In genomic region chr7:80060012-80060778, GRCm38 (mm10) we compare ENCODE assay signal across 11 mouse cellular contexts. TPM values are rescaled to one million over a fixed set of nuclear protein-coding genes. Genes with fewer than 3 reads are reported as not detected.
DNase-seq lines count a peak whose midpoint lies in the region; ATAC-seq and TF ChIP-seq lines count a peak whose summit lies in the region.
"Had no signal": no experiment of that assay in that cellular context is flagged by ENCODE, and none has a peak within 500 bp of the region (broad histone marks: within the 10 kb centered on the region; RNA-seq: fewer than 3 reads in every experiment).

No protein-coding gene starts in this region.

- ATAC-seq in heart, embryonic 16.5 days (replicated peaks; ENCODE audit: extremely low read depth, insufficient read depth, low FRiP score), result peak; percentile 54
- ATAC-seq: Patski had no signal

- no peak for TF ChIP-seq POLR2A in CH12.LX (IDR thresholded peaks at IDR 0.05; ENCODE audit: low read depth, low read length)

- TF ChIP-seq RAD21 in CH12.LX (IDR thresholded peaks at IDR 0.05; ENCODE audit: low read depth, low read length), result no peak

- no peaks in the 10 kb centered on the region for H3K9me3 ChIP-seq in CH12.LX (replicated peaks; ENCODE audit: low read length)
- no peaks in the 10 kb centered on the region for H3K9me3 ChIP-seq in heart, embryonic 16.5 days (replicated peaks; ENCODE audit: control insufficient read depth, low read length)
- H3K9me3 ChIP-seq: limb, embryonic 13.5 days had no signal

- peak; percentile 51 for DNase-seq in adrenal gland, adult 2 months
- DNase-seq in adrenal gland, adult 8-10 months, result no peak
- DNase-seq in CH12.LX (ENCODE audit: extremely low read depth), result no peak
- DNase-seq in kidney, postnatal 36 days, result peak; percentile 50 to 67
- DNase-seq in urinary bladder, postnatal 25 days (ENCODE audit: low spot score), result no peak
- no peak for DNase-seq in layer of hippocampus, adult 2 months (ENCODE audit: low spot score in 2 of 2)
- DNase-seq in embryo, embryonic 9.5 days (ENCODE audit: extremely low spot score), result no peak
- DNase-seq: right cerebral cortex, postnatal 14 days had no signal

- 45% methylated on average over 10 of the region's 10 CpGs for WGBS in heart, embryonic 16.5 days

- no peak for TF ChIP-seq CTCF in CH12.LX (conservative IDR thresholded peaks at IDR 0.05 in 1 of 2, IDR thresholded peaks at IDR 0.05 in 1 of 2; ENCODE audit: low read depth in 2 of 2, low read length in 2 of 2)
- no peak for TF ChIP-seq CTCF in layer of hippocampus, adult 2 months (conservative IDR thresholded peaks at IDR 0.05)

- H3K79me2 ChIP-seq in CH12.LX (replicated peaks; ENCODE audit: control insufficient read depth, extremely low read depth, insufficient read depth, poor library complexity, severe bottlenecking), result peaks cover 33% of the 10 kb centered on the region

- dilution Hi-C loops in CH12.LX (cut with MboI; ENCODE audit: extremely low pct_ligation_motif_present, extremely low pct_unique_long_range_greater_than_20kb, low sequenced_read_pairs), result no loop called here

- peaks cover 0 to 19% of the 10 kb centered on the region in 2 experiments for H3K36me3 ChIP-seq in CH12.LX (replicated peaks in 1 of 2; ENCODE audit: control insufficient read depth in 1 of 2, insufficient read depth in 1 of 2, low read length in 1 of 2)
- H3K36me3 ChIP-seq in heart, embryonic 16.5 days (ENCODE audit: control insufficient read depth, insufficient read depth), result no peaks in the 10 kb centered on the region

- H3K27ac ChIP-seq in CH12.LX (ENCODE audit: insufficient read depth, low read depth), result peak overlapping the region; percentile 98
- H3K27ac ChIP-seq in heart, embryonic 16.5 days (ENCODE audit: low read length), result peak overlapping the region; percentile 92
- no peak overlapping the region for H3K27ac ChIP-seq in layer of hippocampus, adult 2 months

- no peak for TF ChIP-seq EP300 in CH12.LX (IDR thresholded peaks at IDR 0.05; ENCODE audit: low read length)

- H3K4me3 ChIP-seq in CH12.LX (replicated peaks in 1 of 3; ENCODE audit: low read depth in 2 of 3, low read length in 2 of 3, poor library complexity in 1 of 3), result peak overlapping the region in 2 of 3 experiments; percentile 8 to 24
- no peak overlapping the region for H3K4me3 ChIP-seq in heart, embryonic 16.5 days (ENCODE audit: low read length)
- no peak overlapping the region for H3K4me3 ChIP-seq in layer of hippocampus, adult 2 months
- H3K4me3 ChIP-seq: limb, embryonic 13.5 days had no signal

- peak overlapping the region; percentile 79 for H3K4me2 ChIP-seq in CH12.LX (ENCODE audit: insufficient read depth, low read depth, poor library complexity, severe bottlenecking)
- H3K4me2 ChIP-seq in heart, embryonic 16.5 days (ENCODE audit: low read depth, low read length), result peak overlapping the region; percentile 18; the same call in 1 of the 2 replicates
- H3K4me2 ChIP-seq: limb, embryonic 13.5 days had no signal

- H3K4me1 ChIP-seq in CH12.LX (ENCODE audit: control insufficient read depth in 1 of 2, insufficient read depth in 2 of 2), result peaks cover 55 to 96% of the 10 kb centered on the region in 2 experiments
- H3K4me1 ChIP-seq in heart, embryonic 16.5 days (ENCODE audit: control insufficient read depth, insufficient read depth, low read length), result peaks cover 59% of the 10 kb centered on the region

- in situ Hi-C loops in CH12.LX (cut with MboI; ENCODE audit: low pct_ligation_motif_present, low pct_unique_long_range_greater_than_20kb, low sequenced_read_pairs), result no loop called here

- H3K27me3 ChIP-seq in CH12.LX (replicated peaks), result no peaks in the 10 kb centered on the region
- no peaks in the 10 kb centered on the region for H3K27me3 ChIP-seq in heart, embryonic 16.5 days (ENCODE audit: control insufficient read depth, insufficient read depth, low read length)
- H3K27me3 ChIP-seq: limb, embryonic 13.5 days; Patski had no signal

- H3K9ac ChIP-seq in CH12.LX (ENCODE audit: insufficient read depth, low read depth), result peak overlapping the region; percentile 56
- H3K9ac ChIP-seq in heart, embryonic 16.5 days (ENCODE audit: low read length), result no peak overlapping the region
- H3K9ac ChIP-seq: limb, embryonic 13.5 days had no signal

TF ChIP-seq in CH12.LX, 34 proteins besides CTCF, POLR2A, EP300 and RAD21:
- TF ChIP-seq NRF1 (IDR thresholded peaks at IDR 0.05; ENCODE audit: low read depth, low read length) (no peak), SMC3 (IDR thresholded peaks at IDR 0.05; ENCODE audit: low read depth, low read length) (no peak), ETS1 (conservative IDR thresholded peaks at IDR 0.05; ENCODE audit: low read depth, low read length) (no peak), MEF2A (IDR thresholded peaks at IDR 0.05; ENCODE audit: borderline replicate concordance, low read depth, low read length) (no peak), UBTF (IDR thresholded peaks at IDR 0.05; ENCODE audit: low read depth, low read length) (no peak), MXI1 (IDR thresholded peaks at IDR 0.05; ENCODE audit: low read depth, low read length) (no peak), ZKSCAN1 (IDR thresholded peaks at IDR 0.05; ENCODE audit: borderline replicate concordance, low read depth, low read length) (no peak), JUND (conservative IDR thresholded peaks at IDR 0.05; ENCODE audit: low read depth, low read length) (no peak), USF1 (IDR thresholded peaks at IDR 0.05; ENCODE audit: low read depth, low read length) (no peak), MAZ (IDR thresholded peaks at IDR 0.05; ENCODE audit: low read depth, low read length) (no peak), SIN3A (IDR thresholded peaks at IDR 0.05; ENCODE audit: low read length) (no peak)

RNA-seq across cellular contexts. Expression of gene Zfp710, which starts 35.6 kb away (rescaled TPM):
- 10 to 100 TPM; 14.0 to 25.5 TPM for total RNA-seq in adrenal gland, adult 2 months (2021)
- 24.1 and 24.8 TPM in 2 replicates for polyA plus RNA-seq in adrenal gland, adult 2 months (2012; rRNA removed)
- total RNA-seq in adrenal gland, adult 8-10 months (2022), result 10 to 100 TPM; 14.3 to 34.1 (median 25.3) TPM
- total RNA-seq in CH12.LX (2012; rRNA removed) (16.2 and 16.3 TPM in 2 replicates), CH12.LX (2014; rRNA removed) (6.1 and 7.6 TPM in 2 replicates)
- polyA plus RNA-seq in CH12.LX (2012; ENCODE audit: insufficient read length, low read depth), result 12.1 and 14.4 TPM in 2 replicates
- polyA plus RNA-seq in heart, embryonic 16.5 days (2015; fragmentation: Nextera tagmentation; extraction: Ambion mirVana), result 12.4 and 12.6 TPM in 2 replicates
- 10 to 100 TPM; 21.4 to 27.3 TPM for total RNA-seq in layer of hippocampus, adult 2 months (2021)

RNA-seq across cellular contexts. Expression of gene Idh2, which starts 55.0 kb away (rescaled TPM):
- 100 to 1,000 TPM in 1 of 2 experiments, 10 to 100 TPM in 1; 96.2 to 200 TPM for total RNA-seq in adrenal gland, adult 2 months (2021)
- 147 and 150 TPM in 2 replicates for polyA plus RNA-seq in adrenal gland, adult 2 months (2012; rRNA removed)
- 100 to 1,000 TPM; 122 to 222 (median 165) TPM for total RNA-seq in adrenal gland, adult 8-10 months (2022)
- total RNA-seq in CH12.LX (2012; rRNA removed) (71.1 and 96.4 TPM in 2 replicates), CH12.LX (2014; rRNA removed) (20.8 and 21.5 TPM in 2 replicates)
- polyA plus RNA-seq in CH12.LX (2012; ENCODE audit: insufficient read length, low read depth), result 13.6 and 21.1 TPM in 2 replicates
- polyA plus RNA-seq in heart, embryonic 16.5 days (2015; fragmentation: Nextera tagmentation; extraction: Ambion mirVana), result 2,779 and 2,782 TPM in 2 replicates
- total RNA-seq in layer of hippocampus, adult 2 months (2021), result 10 to 100 TPM; 63.8 to 69.8 TPM

Comparison
In these comparisons a context has a peak if more than half of its experiments do, and no peak if none do; other contexts are left out.
1. DNase-seq: peak in adrenal gland, adult 2 months (single experiment) and kidney, postnatal 36 days (2 of 2); none in adrenal gland, adult 8-10 months (single experiment), CH12.LX (single experiment), urinary bladder, postnatal 25 days (single experiment), layer of hippocampus, adult 2 months (0 of 2) and embryo, embryonic 9.5 days (single experiment).
2. H3K4me3 ChIP-seq: peak in CH12.LX (2 of 3); none in heart, embryonic 16.5 days (single experiment) and layer of hippocampus, adult 2 months (single experiment).